Mouse (Mus musculus): Measurements from ENCODE around the gene Dnah7a.
"Not testable (repeated sequence)": the region's sequence is repeated elsewhere in the genome, so short reads cannot be mapped to it uniquely, and the experiment has no call there.

Dnah7a gene

GRCm38 (mm10) chr1:53664268-53664667, 42.3 kb downstream of the Dnah7a start:
- not testable (repeated sequence) for DNase-seq

GRCm38 (mm10) chr1:53639865-53640794, 66.5 kb downstream of the Dnah7a start:
- DNase-seq = no peak

- not testable (repeated sequence) for DNase-seq
These were observed 70.9 kb downstream of the Dnah7a start for GRCm38 (mm10) chr1:53635641-53636040.

GRCm38 (mm10) chr1:53632040-53632439, 74.5 kb downstream of the Dnah7a start:
- not testable (repeated sequence) for DNase-seq

- no peak for DNase-seq
These were observed 76.6 kb downstream of the Dnah7a start for GRCm38 (mm10) chr1:53630011-53630410.

GRCm38 (mm10) chr1:53613486-53613885, 93.1 kb downstream of the Dnah7a start:
- no peak for DNase-seq

GRCm38 (mm10) chr1:53581326-53581725, 125.3 kb downstream of the Dnah7a start:
- DNase-seq = not testable (repeated sequence)

- not testable (repeated sequence) for DNase-seq
These were observed 148.7 kb downstream of the Dnah7a start for GRCm38 (mm10) chr1:53557918-53558317.

GRCm38 (mm10) chr1:53547018-53547417, 159.6 kb downstream of the Dnah7a start:
- DNase-seq = not testable (repeated sequence)

- DNase-seq = not testable (repeated sequence)
These were observed 168.2 kb downstream of the Dnah7a start for GRCm38 (mm10) chr1:53538356-53538755.

- DNase-seq = not testable (repeated sequence)
These were observed 171.8 kb downstream of the Dnah7a start for GRCm38 (mm10) chr1:53534826-53535225.

- not testable (repeated sequence) for DNase-seq
These were observed 180.6 kb downstream of the Dnah7a start for GRCm38 (mm10) chr1:53526021-53526420.

GRCm38 (mm10) chr1:53473699-53474098, 232.9 kb downstream of the Dnah7a start:
- no peak for DNase-seq

- not testable (repeated sequence) for DNase-seq
These were observed 234.5 kb downstream of the Dnah7a start for GRCm38 (mm10) chr1:53472084-53472483.

GRCm38 (mm10) chr1:53467325-53467670, 239.3 kb downstream of the Dnah7a start:
- DNase-seq = no peak

- DNase-seq = not testable (repeated sequence)
These were observed 239.9 kb downstream of the Dnah7a start for GRCm38 (mm10) chr1:53466524-53467324.

GRCm38 (mm10) chr1:53439173-53439572, 267.4 kb downstream of the Dnah7a start:
- not testable (repeated sequence) for DNase-seq

- not testable (repeated sequence) for DNase-seq
These were observed 274.2 kb downstream of the Dnah7a start for GRCm38 (mm10) chr1:53432433-53432832.

- DNase-seq = no peak
These were observed 300.7 kb downstream of the Dnah7a start for GRCm38 (mm10) chr1:53405803-53406325.

- DNase-seq = peak; percentile 29 to 31
These were observed 312.4 kb downstream of the Dnah7a start for GRCm38 (mm10) chr1:53393936-53394760.

- DNase-seq = no peak
These were observed 317.8 kb downstream of the Dnah7a start for GRCm38 (mm10) chr1:53388762-53389161.

- no peak for DNase-seq
These were observed 322.4 kb downstream of the Dnah7a start for GRCm38 (mm10) chr1:53384085-53384688.

All from cerebellum, postnatal 36 days (tissue).